Mouse (Mus musculus) thymus, adult 2 months (tissue): ENCODE measurements around the gene Adap1.

ENCODE experiments used
- CTCF ChIP-seq: fragments of 200-500 bp; IDR thresholded peaks from 2 replicates; pipeline ENCODE4 v1.5.1; 2012; ENCODE audit warnings: mild to moderate bottlenecking, control low read depth, low read length, moderate library complexity, borderline replicate concordance; ENCODE audit not compliant: control insufficient read depth, poor library complexity, insufficient read depth; ENCODE audit errors: extremely low read depth
- POLR2A ChIP-seq: fragments of 200-500 bp; IDR thresholded peaks from 2 replicates; pipeline ENCODE4 v1.6.1; 2012; ENCODE audit warnings: mild to moderate bottlenecking, low read length, control low read depth, moderate library complexity; ENCODE audit not compliant: control insufficient read depth, poor library complexity, insufficient read depth; ENCODE audit errors: extremely low read depth

DNA sequence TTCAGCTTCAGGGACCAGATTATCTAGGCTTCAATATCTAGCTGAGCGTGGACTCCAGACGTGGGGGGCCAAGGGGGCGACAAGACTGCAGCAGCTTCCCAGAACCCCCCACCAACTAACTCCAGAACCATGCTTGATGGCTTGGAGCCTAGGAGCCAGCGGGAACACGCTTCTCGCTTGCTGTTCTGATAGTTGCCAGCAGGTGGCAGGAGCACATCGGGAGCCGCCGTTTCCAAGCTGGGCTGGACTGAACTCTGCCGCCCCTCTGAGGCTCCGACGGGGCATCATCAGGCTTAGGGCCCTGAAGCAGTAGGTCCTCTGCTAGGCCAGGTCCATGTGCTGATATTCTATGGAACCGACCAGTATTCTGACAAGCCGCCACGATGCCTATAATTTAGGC lies 43.2 kb downstream of the Adap1 start:
- TF ChIP-seq CTCF, result peak; percentile 91
- TF ChIP-seq POLR2A, result no peak
